14 mouse cellular contexts compared by ENCODE assay signal in the genomic region with DNA sequence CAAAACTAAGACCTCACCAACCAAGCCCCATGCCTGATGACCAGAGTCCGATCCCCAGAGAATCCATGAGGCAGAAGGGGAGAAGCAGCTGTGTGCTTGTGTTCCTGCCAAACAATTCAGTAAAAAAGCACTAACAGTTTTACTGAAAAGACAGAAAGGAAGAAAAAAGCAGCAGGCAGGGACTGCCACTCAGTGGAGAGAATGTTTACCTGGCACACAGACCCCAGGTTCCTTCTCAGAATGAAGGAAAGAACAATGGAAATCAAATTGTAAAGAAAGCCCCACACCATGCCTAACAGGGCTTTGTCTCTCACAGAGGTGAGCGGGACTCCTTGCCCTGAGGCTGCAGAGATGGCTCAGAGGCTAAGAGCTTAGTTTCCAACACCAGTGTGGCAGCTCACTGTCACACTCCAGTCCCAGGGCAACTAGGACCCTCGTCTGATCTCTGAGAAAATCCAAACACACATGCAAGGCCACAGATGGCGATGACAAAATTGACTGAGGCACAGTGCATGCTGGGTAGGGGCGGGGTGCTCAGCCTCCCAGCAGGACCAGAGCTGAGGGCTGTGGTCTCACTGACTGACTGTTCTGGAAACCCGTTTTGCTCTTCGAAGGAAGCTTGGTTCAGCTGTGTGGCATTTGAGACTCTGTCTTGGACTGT. TPM values are rescaled to one million over a fixed set of nuclear protein-coding genes. Genes with fewer than 3 reads are reported as not detected.
DNase-seq lines count a peak whose midpoint lies in the region; ATAC-seq lines count a peak whose summit lies in the region.
"Had no signal": no experiment of that assay in that cellular context is flagged by ENCODE, and none has a peak within 500 bp of the region (broad histone marks: within the 10 kb centered on the region; RNA-seq: fewer than 3 reads in every experiment).

No protein-coding gene starts in this region.

- peak; percentile 67 for ATAC-seq in forebrain, embryonic 15.5 days (replicated peaks)
- peak; percentile 58 for ATAC-seq in midbrain, embryonic 12.5 days (ENCODE audit: low FRiP score, low read depth)
- ATAC-seq: CD4-positive, CD25-positive, alpha-beta regulatory T cell, adult 4 months had no signal

- peak; percentile 29 for DNase-seq in kidney, postnatal 10 days
- no peak for DNase-seq in kidney, postnatal 25 days
- peak; percentile 40 for DNase-seq in adipocyte (ENCODE audit: low spot score)
- DNase-seq in ovary, postnatal 14 days (ENCODE audit: low spot score) = no peak
- DNase-seq in spleen, adult 18-20 months = no peak
- DNase-seq: cerebellum, adult 9-11 months; gastrocnemius, postnatal 10 days; kidney, adult 9 months had no signal

- H3K27ac ChIP-seq in forebrain, embryonic 15.5 days (replicated peaks) = peak overlapping the region; percentile 71
- H3K27ac ChIP-seq in midbrain, embryonic 12.5 days (replicated peaks) = peak overlapping the region; percentile 63
- H3K27ac ChIP-seq: embryonic facial prominence, embryonic 15.5 days; limb, embryonic 12.5 days; lung, embryonic 15.5 days had no signal

- H3K4me1 ChIP-seq in forebrain, embryonic 15.5 days = peaks cover 13% of the 10 kb centered on the region
- H3K4me1 ChIP-seq in midbrain, embryonic 12.5 days = peaks cover 12% of the 10 kb centered on the region; the same call in 1 of the 2 replicates
- H3K4me1 ChIP-seq: embryonic facial prominence, embryonic 15.5 days; limb, embryonic 12.5 days; lung, embryonic 15.5 days had no signal

- no peaks in the 10 kb centered on the region for H3K27me3 ChIP-seq in forebrain, embryonic 15.5 days
- 0 out of 2 replicates have a peak, but pooled peaks cover 3% of the 10 kb centered on the region for H3K27me3 ChIP-seq in midbrain, embryonic 12.5 days
- H3K27me3 ChIP-seq: embryonic facial prominence, embryonic 15.5 days; limb, embryonic 12.5 days; lung, embryonic 15.5 days had no signal

- WGBS in forebrain, embryonic 15.5 days = 33% methylated on average over 7 of the region's 7 CpGs
- 43% methylated on average over 7 of the region's 7 CpGs for WGBS in midbrain, embryonic 12.5 days

- H3K4me3 ChIP-seq in forebrain, embryonic 15.5 days = no peak overlapping the region
- H3K4me3 ChIP-seq in midbrain, embryonic 12.5 days = no peak overlapping the region
- H3K4me3 ChIP-seq: embryonic facial prominence, embryonic 15.5 days; limb, embryonic 12.5 days; lung, embryonic 15.5 days had no signal

- H3K9ac ChIP-seq in forebrain, embryonic 15.5 days (replicated peaks) = no peak overlapping the region
- H3K9ac ChIP-seq in midbrain, embryonic 12.5 days (replicated peaks) = no peak overlapping the region
- H3K9ac ChIP-seq: embryonic facial prominence, embryonic 15.5 days; limb, embryonic 12.5 days; lung, embryonic 15.5 days had no signal

- H3K9me3 ChIP-seq in forebrain, embryonic 15.5 days = no peaks in the 10 kb centered on the region
- no peaks in the 10 kb centered on the region for H3K9me3 ChIP-seq in midbrain, embryonic 12.5 days
- H3K9me3 ChIP-seq: embryonic facial prominence, embryonic 15.5 days; limb, embryonic 12.5 days; lung, embryonic 15.5 days had no signal

- H3K4me2 ChIP-seq in forebrain, embryonic 15.5 days (replicated peaks) = no peak overlapping the region
- H3K4me2 ChIP-seq in midbrain, embryonic 12.5 days (replicated peaks) = no peak overlapping the region
- H3K4me2 ChIP-seq: embryonic facial prominence, embryonic 15.5 days; limb, embryonic 12.5 days; lung, embryonic 15.5 days had no signal

- no peaks in the 10 kb centered on the region for H3K36me3 ChIP-seq in forebrain, embryonic 15.5 days
- no peaks in the 10 kb centered on the region for H3K36me3 ChIP-seq in midbrain, embryonic 12.5 days
- H3K36me3 ChIP-seq: embryonic facial prominence, embryonic 15.5 days; limb, embryonic 12.5 days; lung, embryonic 15.5 days had no signal

RNA-seq across cellular contexts. Expression of a gene that starts 14.9 kb away (rescaled TPM):
- polyA plus RNA-seq in forebrain, embryonic 15.5 days (2015; fragmentation: Nextera tagmentation; extraction: Ambion mirVana) = 4.6 and 6.4 TPM in 2 replicates
- polyA plus RNA-seq in midbrain, embryonic 12.5 days (2016; fragmentation: Nextera tagmentation; extraction: Ambion mirVana) = 1.4 and 1.6 TPM in 2 replicates

RNA-seq across cellular contexts. Expression of a gene that starts 40.6 kb away (rescaled TPM):
- polyA plus RNA-seq in forebrain, embryonic 15.5 days (2015; fragmentation: Nextera tagmentation; extraction: Ambion mirVana) = 0.13 and 0.55 TPM in 2 replicates
- polyA plus RNA-seq in midbrain, embryonic 12.5 days (2016; fragmentation: Nextera tagmentation; extraction: Ambion mirVana) = 0.18 and 0.26 TPM in 2 replicates
- polyA plus RNA-seq: CD4-positive, CD25-positive, alpha-beta regulatory T cell, adult 4 months had no signal

Comparison
In these comparisons a context has a peak if more than half of its experiments do, and no peak if none do; other contexts are left out.
1. DNase-seq: peak in kidney, postnatal 10 days (single experiment) and adipocyte (single experiment); none in kidney, postnatal 25 days (0 of 2), ovary, postnatal 14 days (single experiment) and spleen, adult 18-20 months (0 of 2).